Mouse (Mus musculus): ENCODE results near the gene Ppie.

DNA sequence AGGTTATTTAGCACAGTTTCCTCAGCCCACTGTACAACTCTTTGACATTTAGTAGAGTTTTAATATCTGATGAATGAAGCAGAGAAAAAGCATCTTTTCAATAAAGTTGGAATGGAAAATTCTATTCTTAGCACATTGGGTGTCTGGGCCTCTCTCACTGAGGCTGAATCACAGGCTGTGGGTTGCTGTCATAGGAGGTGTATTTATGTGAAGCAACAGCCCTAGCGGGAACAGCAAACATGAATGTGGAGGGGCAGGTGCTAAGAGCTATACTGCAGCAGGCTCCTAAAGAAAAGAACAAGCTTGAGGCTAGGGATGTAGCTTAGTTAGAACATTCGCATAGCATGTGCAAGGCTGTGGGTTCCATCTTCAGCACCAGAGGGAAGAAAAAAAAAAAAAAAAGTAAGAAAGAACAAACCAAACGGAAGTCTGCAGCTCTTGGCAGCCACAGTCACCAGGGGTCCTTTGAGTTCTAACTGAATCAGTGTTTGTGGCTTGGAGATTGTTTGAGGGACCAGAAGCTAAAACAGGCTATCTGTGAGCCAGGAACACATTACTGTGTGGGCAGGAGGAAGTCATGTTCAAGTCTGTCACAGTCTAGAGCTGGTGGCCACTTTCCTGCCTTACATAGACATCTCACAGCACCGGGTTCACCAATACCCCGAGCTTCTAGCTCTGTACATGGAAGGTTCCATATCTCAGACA lies 7.8 kb upstream of the Ppie start:
- TF ChIP-seq POLR2A (IDR thresholded peaks at IDR 0.05; ENCODE audit: insufficient read depth, low read depth, low read length): no peak
- no peak for TF ChIP-seq CTCF (IDR thresholded peaks at IDR 0.05)
